Mouse (Mus musculus) MEL (cell line): ENCODE results near the gene Piga. TPM values are rescaled to one million over a fixed set of nuclear protein-coding genes. Genes with fewer than 3 reads are reported as not detected.

Experiments
- DNase-seq: peaks from one replicate; pipeline ENCODE4 v3.0.0; 2011; ENCODE audit warnings: low read depth, low spot score
- H3K27ac ChIP-seq: 2 replicates; pipeline ENCODE4 v1.5.1; 2012; ENCODE audit warnings: low read depth, mild to moderate bottlenecking, control low read depth, low read length, moderate library complexity; ENCODE audit not compliant: control insufficient read depth
- H3K27me3 ChIP-seq, 2 experiments: fragments of 150-350 bp in 1 of 2; sonication (generic) in 1 of 2; 2 replicates each; pipeline ENCODE4 v1.6.1; 2012; ENCODE audit warnings: low read length in 2 of 2, mild to moderate bottlenecking in 2 of 2, improper control_type of control experiment in 1 of 2, moderate library complexity in 1 of 2; ENCODE audit not compliant: insufficient read depth in 2 of 2, control insufficient read depth in 1 of 2
- H3K36me3 ChIP-seq, 2 experiments: 2 replicates each; pipeline ENCODE4 v1.6.1; 2012 to 2014; ENCODE audit warnings: low read length in 2 of 2, improper control_type of control experiment in 1 of 2, inconsistent platforms in 1 of 2, mild to moderate bottlenecking in 1 of 2; ENCODE audit not compliant: insufficient read depth in 2 of 2, control insufficient read depth in 1 of 2
- H3K4me1 ChIP-seq, 2 experiments: fragments of 150-350 bp in 1 of 2; sonication (generic) in 1 of 2; 2 replicates each; pipeline ENCODE4 v1.6.1; 2012; ENCODE audit warnings: low read length in 2 of 2, improper control_type of control experiment in 1 of 2, mild to moderate bottlenecking in 1 of 2; ENCODE audit not compliant: insufficient read depth in 2 of 2, control insufficient read depth in 1 of 2
- H3K4me3 ChIP-seq, 2 experiments: fragments of 150-350 bp in 1 of 2; sonication (generic) in 1 of 2; 2 replicates each; pipeline ENCODE4 v1.5.1; 2012; ENCODE audit warnings: low read depth in 2 of 2, low read length in 2 of 2, mild to moderate bottlenecking in 2 of 2, moderate library complexity in 2 of 2, control low read depth in 1 of 2, improper control_type of control experiment in 1 of 2; ENCODE audit not compliant: control insufficient read depth in 1 of 2, insufficient read depth in 1 of 2
- H3K79me2 ChIP-seq: 2 replicates; pipeline ENCODE4 v1.6.1; 2012; ENCODE audit warnings: mild to moderate bottlenecking, low read length, moderate library complexity; ENCODE audit not compliant: control insufficient read depth, poor library complexity, insufficient read depth
- H3K9ac ChIP-seq: 2 replicates; pipeline ENCODE4 v1.6.1; 2012; ENCODE audit warnings: low read depth, mild to moderate bottlenecking, control low read depth, low read length, moderate library complexity; ENCODE audit not compliant: control insufficient read depth, poor library complexity, severe bottlenecking
- H3K9me3 ChIP-seq: fragments of 150-350 bp; sonication (generic); replicated peaks from 2 replicates; pipeline ENCODE4 v1.6.1; 2012; ENCODE audit warnings: mild to moderate bottlenecking, low read length, improper control_type of control experiment, moderate library complexity; ENCODE audit not compliant: insufficient read depth
- BHLHE40 ChIP-seq: IDR thresholded peaks from 2 replicates; pipeline ENCODE4 v1.6.1; 2012; ENCODE audit warnings: low read depth, mild to moderate bottlenecking, inconsistent platforms, low read length, improper control_type of control experiment, borderline replicate concordance
- CTCF ChIP-seq, 3 experiments: IDR thresholded peaks in 2 of 3; conservative IDR thresholded peaks in 1 of 3; 2 replicates each; pipeline ENCODE4 v1.5.1; 2011 to 2012; ENCODE audit warnings: low read length in 3 of 3, low read depth in 2 of 3, mild to moderate bottlenecking in 2 of 3, improper control_type of control experiment in 1 of 3, inconsistent platforms in 1 of 3, mixed read lengths in 1 of 3, moderate library complexity in 1 of 3; ENCODE audit not compliant: control insufficient read depth in 1 of 3, insufficient read depth in 1 of 3, poor library complexity in 1 of 3, severe bottlenecking in 1 of 3
- ELF1 ChIP-seq: IDR thresholded peaks from 2 replicates; pipeline ENCODE4 v1.6.1; 2014; ENCODE audit warnings: low read depth, mild to moderate bottlenecking, inconsistent platforms, low read length, improper control_type of control experiment, moderate library complexity
- EP300 ChIP-seq, 2 experiments: IDR thresholded peaks; 2 replicates each; pipeline ENCODE4 v1.6.1; 2011; ENCODE audit warnings: improper control_type of control experiment in 2 of 2, low read length in 2 of 2, low read depth in 1 of 2, mild to moderate bottlenecking in 1 of 2
- ETS1 ChIP-seq: IDR thresholded peaks from 2 replicates; pipeline ENCODE4 v1.6.1; 2012; ENCODE audit warnings: low read depth, mild to moderate bottlenecking, inconsistent platforms, low read length, improper control_type of control experiment, moderate library complexity
- GATA1 ChIP-seq: IDR thresholded peaks from 2 replicates; pipeline ENCODE4 v1.6.1; 2011; ENCODE audit warnings: low read depth, low read length, improper control_type of control experiment
- HCFC1 ChIP-seq: IDR thresholded peaks from 2 replicates; pipeline ENCODE4 v1.6.1; 2012; ENCODE audit warnings: low read depth, mild to moderate bottlenecking, inconsistent platforms, low read length, improper control_type of control experiment, moderate library complexity
- JUND ChIP-seq: IDR thresholded peaks from 2 replicates; pipeline ENCODE4 v1.6.1; 2011; ENCODE audit warnings: low read depth, mild to moderate bottlenecking, improper control_type of control experiment, low read length
- MAFK ChIP-seq: IDR thresholded peaks from 2 replicates; pipeline ENCODE4 v1.6.1; 2011; ENCODE audit warnings: low read depth, mild to moderate bottlenecking, low read length, improper control_type of control experiment, borderline replicate concordance
- MAZ ChIP-seq: IDR thresholded peaks from 2 replicates; pipeline ENCODE4 v1.6.1; 2012; ENCODE audit warnings: low read depth, mild to moderate bottlenecking, inconsistent platforms, low read length, improper control_type of control experiment
- MEF2A ChIP-seq: IDR thresholded peaks from 2 replicates; pipeline ENCODE4 v1.6.1; 2014; ENCODE audit warnings: low read depth, mild to moderate bottlenecking, inconsistent platforms, low read length, improper control_type of control experiment; ENCODE audit not compliant: poor library complexity, insufficient replicate concordance, severe bottlenecking; ENCODE audit errors: extremely low read depth
- MXI1 ChIP-seq: IDR thresholded peaks from 2 replicates; pipeline ENCODE4 v1.6.1; 2011; ENCODE audit warnings: mild to moderate bottlenecking, low read depth, low read length, improper control_type of control experiment
- NELFE ChIP-seq: IDR thresholded peaks from 2 replicates; pipeline ENCODE4 v1.6.1; 2011; ENCODE audit warnings: low read depth, low read length, improper control_type of control experiment
- NRF1 ChIP-seq: IDR thresholded peaks from 2 replicates; pipeline ENCODE4 v1.6.1; 2014; ENCODE audit warnings: low read depth, mild to moderate bottlenecking, inconsistent platforms, low read length, improper control_type of control experiment, moderate library complexity; ENCODE audit not compliant: poor library complexity, insufficient read depth, severe bottlenecking
- POLR2A ChIP-seq, 2 experiments: IDR thresholded peaks; 2 replicates each; pipeline ENCODE4 v1.6.1; 2011 to 2012; ENCODE audit warnings: low read length in 2 of 2, mild to moderate bottlenecking in 2 of 2, control low read depth in 1 of 2, improper control_type of control experiment in 1 of 2, low read depth in 1 of 2, moderate library complexity in 1 of 2; ENCODE audit not compliant: control insufficient read depth in 1 of 2, insufficient read depth in 1 of 2, poor library complexity in 1 of 2
- POLR2AphosphoS2 ChIP-seq: IDR thresholded peaks from 2 replicates; pipeline ENCODE4 v1.6.1; 2011; ENCODE audit warnings: low read length, improper control_type of control experiment
- POLR2AphosphoS5 ChIP-seq: IDR thresholded peaks from 2 replicates; pipeline ENCODE4 v1.6.1; 2012; ENCODE audit warnings: low read depth, borderline replicate concordance, mild to moderate bottlenecking, inconsistent platforms, low read length, moderate library complexity, mixed read lengths
- SIN3A ChIP-seq: IDR thresholded peaks from 2 replicates; pipeline ENCODE4 v1.6.1; 2012; ENCODE audit warnings: low read length, improper control_type of control experiment, inconsistent platforms
- SMC3 ChIP-seq: IDR thresholded peaks from 2 replicates; pipeline ENCODE4 v1.6.1; 2011; ENCODE audit warnings: low read depth, low read length, improper control_type of control experiment
- TAL1 ChIP-seq: IDR thresholded peaks from 2 replicates; pipeline ENCODE4 v1.6.1; 2012; ENCODE audit warnings: mild to moderate bottlenecking, inconsistent platforms, low read length, moderate library complexity, mixed read lengths
- TBP ChIP-seq: IDR thresholded peaks from 2 replicates; pipeline ENCODE4 v1.8.0; 2011; ENCODE audit warnings: low read depth, low read length, improper control_type of control experiment
- TCF12 ChIP-seq: IDR thresholded peaks from 2 replicates; pipeline ENCODE4 v1.6.1; 2014; ENCODE audit warnings: low read depth, mild to moderate bottlenecking, inconsistent platforms, low read length, improper control_type of control experiment, moderate library complexity
- USF2 ChIP-seq, 2 experiments: IDR thresholded peaks; 2 replicates each; pipeline ENCODE4 v1.6.1; 2011 to 2012; ENCODE audit warnings: improper control_type of control experiment in 2 of 2, low read length in 2 of 2, borderline replicate concordance in 1 of 2, inconsistent platforms in 1 of 2, low read depth in 1 of 2, mild to moderate bottlenecking in 1 of 2; ENCODE audit not compliant: insufficient read depth in 1 of 2
- ZC3H11A ChIP-seq: IDR thresholded peaks from 2 replicates; pipeline ENCODE4 v1.6.1; 2012; ENCODE audit warnings: low read depth, mild to moderate bottlenecking, inconsistent platforms, low read length, improper control_type of control experiment
- ZKSCAN1 ChIP-seq: IDR thresholded peaks from 2 replicates; pipeline ENCODE4 v1.6.1; 2012; ENCODE audit warnings: low read depth, mild to moderate bottlenecking, inconsistent platforms, low read length, improper control_type of control experiment, moderate library complexity
- ZMIZ1 ChIP-seq: IDR thresholded peaks from 2 replicates; pipeline ENCODE4 v1.6.1; 2012; ENCODE audit warnings: low read depth, mild to moderate bottlenecking, inconsistent platforms, low read length, improper control_type of control experiment, moderate library complexity
- ZNF384 ChIP-seq: IDR thresholded peaks from 2 replicates; pipeline ENCODE4 v1.6.1; 2012; ENCODE audit warnings: low read depth, mild to moderate bottlenecking, inconsistent platforms, low read length, improper control_type of control experiment
- polyA plus RNA-seq, 2 experiments: library from polyadenylated mRNA; stranded (reverse) in 1 of 2; unstranded in 1 of 2; fragments of >175 nt in 1 of 2; fragments of >200 nt in 1 of 2; gene quantifications; 2 replicates each; pipeline versions ENCODE4 v1.2.1 to v1.2.4; 2012; ENCODE audit warnings: low replicate concordance in 2 of 2, low read depth in 1 of 2; ENCODE audit not compliant: insufficient read length in 2 of 2, insufficient read depth in 1 of 2, missing spikeins in 1 of 2
- total RNA-seq: library from RNA; depleted of rRNA; stranded (reverse); fragments of 300-350 nt; gene quantifications from 2 replicates; pipeline ENCODE4 v1.2.3, GENCODE M21; 2012

Gene Piga
- total and polyA plus RNA-seq, 3 experiments, result 21.5 to 41.2 (median 30.0) TPM

DNA sequence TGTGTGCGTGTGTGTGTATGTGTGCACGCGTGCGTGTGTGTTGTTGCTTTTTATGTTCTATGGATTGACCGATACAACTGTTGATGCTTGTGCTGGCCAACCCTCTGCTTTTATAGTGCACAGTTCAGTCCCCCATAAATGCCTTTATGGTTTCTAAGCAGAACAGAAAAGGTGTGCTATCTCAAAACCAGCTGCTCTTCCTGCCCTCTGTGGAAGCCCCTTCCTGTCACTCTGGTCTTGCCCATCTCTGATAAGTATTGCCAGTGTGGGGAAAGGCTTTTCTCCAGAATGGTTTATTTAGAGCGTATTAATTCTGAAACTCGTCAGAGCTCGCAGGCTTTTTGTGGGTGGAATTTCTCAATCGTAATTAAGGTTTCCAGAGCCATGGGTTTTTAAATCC lies 13.1 kb downstream of the Piga start:
- Histone ChIP-seq H3K27ac (no peak overlapping the region), H3K9me3 (no peaks in the 10 kb centered on the region), H3K4me3 (no peak overlapping the region), H3K9ac (no peak overlapping the region), H3K4me1 (peaks cover 8 to 33% of the 10 kb centered on the region in 2 experiments; a peak in 3 of 4 replicates), H3K79me2 (no peaks in the 10 kb centered on the region)
- peak; percentile 40 for DNase-seq
- no peak for TF ChIP-seq ZMIZ1
- TF ChIP-seq ZKSCAN1, result no peak
- TF ChIP-seq EP300 (IDR thresholded peaks at IDR 0.05; ENCODE audit: low read depth in 1 of 2, low read length in 2 of 2), result peak; percentile 60 to 66
- peak; percentile 48; the same call in 1 of the 2 replicates for TF ChIP-seq ETS1
- peak; percentile 65; the same call in 1 of the 2 replicates for TF ChIP-seq TCF12
- 0 out of 2 replicates have a peak, but pooled peaks have one; percentile 34 for TF ChIP-seq GATA1
- no peak for TF ChIP-seq CTCF (IDR thresholded peaks at IDR 0.05 in 2 of 3, conservative IDR thresholded peaks at IDR 0.05 in 1 of 3; ENCODE audit: control insufficient read depth in 1 of 3, insufficient read depth in 1 of 3, low read depth in 2 of 3, low read length in 3 of 3, poor library complexity in 1 of 3, severe bottlenecking in 1 of 3)
- no peak for TF ChIP-seq USF2 (IDR thresholded peaks at IDR 0.05; ENCODE audit: borderline replicate concordance in 1 of 2, insufficient read depth in 1 of 2, low read depth in 1 of 2, low read length in 2 of 2)
- TF ChIP-seq POLR2AphosphoS5, result no peak
- TF ChIP-seq JUND, result no peak
- no peak for TF ChIP-seq SIN3A
- no peak for TF ChIP-seq MEF2A
- no peak; the same call in 1 of the 2 replicates for TF ChIP-seq POLR2AphosphoS2
- TF ChIP-seq MAZ, result no peak
- no peak for TF ChIP-seq ELF1
- TF ChIP-seq TAL1, result peak; percentile 57
- TF ChIP-seq TBP, result no peak
- TF ChIP-seq, all 39 proteins: peak for 5
- H3K36me3 ChIP-seq, result peaks cover 16 to 45% of the 10 kb centered on the region in 2 experiments
- H3K27me3 ChIP-seq, result no peaks in the 10 kb centered on the region

DNA sequence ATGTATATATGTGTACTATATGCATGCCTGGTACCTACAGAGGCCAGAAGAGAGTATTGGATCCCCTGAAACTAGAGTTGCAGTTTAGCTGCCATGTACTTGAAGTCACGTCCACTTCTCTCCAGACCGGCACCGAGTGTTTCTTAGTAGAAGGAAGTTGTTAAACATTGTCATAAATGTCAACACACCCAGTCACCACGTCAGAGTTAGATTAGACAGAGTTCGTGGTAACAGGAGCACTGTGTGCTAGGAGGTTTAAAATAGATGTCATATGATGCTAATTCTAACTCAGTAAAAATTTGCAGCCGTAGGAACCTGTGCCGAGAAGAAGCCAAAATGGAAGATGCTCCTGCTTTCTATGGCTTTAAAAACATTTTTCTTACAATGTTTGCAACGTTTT lies 17.1 kb downstream of the Piga start, which contains the start of gene Asb11:
Gene Asb11 (plus strand): TSS at position 286 of the 400 bp plus-strand sequence.
- H3K27me3 ChIP-seq, result no peaks in the 10 kb centered on the region
- peaks cover 8 to 9% of the 10 kb centered on the region in 2 experiments for H3K36me3 ChIP-seq
- no peak within 1 kb of the TSS for H3K9ac ChIP-seq
- no peaks in the 10 kb centered on the region for H3K79me2 ChIP-seq
- no peaks in the 10 kb centered on the region for H3K9me3 ChIP-seq
- no peak within 1 kb of the TSS for H3K4me3 ChIP-seq
- no peak for DNase-seq
- no peak for TF ChIP-seq SMC3
- TF ChIP-seq POLR2A (IDR thresholded peaks at IDR 0.05; ENCODE audit: control insufficient read depth in 1 of 2, insufficient read depth in 1 of 2, low read depth in 1 of 2, low read length in 2 of 2, poor library complexity in 1 of 2), result no peak
- no peak for TF ChIP-seq POLR2AphosphoS2
- no peak for TF ChIP-seq NRF1
- no peak for TF ChIP-seq ZNF384
- TF ChIP-seq BHLHE40, result no peak
- no peak for TF ChIP-seq ETS1
- TF ChIP-seq SIN3A, result no peak
- no peak for TF ChIP-seq HCFC1
- TF ChIP-seq CTCF (IDR thresholded peaks at IDR 0.05 in 2 of 3, conservative IDR thresholded peaks at IDR 0.05 in 1 of 3; ENCODE audit: control insufficient read depth in 1 of 3, insufficient read depth in 1 of 3, low read depth in 2 of 3, low read length in 3 of 3, poor library complexity in 1 of 3, severe bottlenecking in 1 of 3), result no peak
- no peak for TF ChIP-seq NELFE
- no peak for TF ChIP-seq TBP
- TF ChIP-seq GATA1, result no peak
- no peak for TF ChIP-seq ZC3H11A
- no peak for TF ChIP-seq MEF2A
- no peak for TF ChIP-seq MAFK
- no peak for TF ChIP-seq ZMIZ1
- TF ChIP-seq MXI1, result no peak
- no peak for TF ChIP-seq ELF1
- peaks cover 8 to 17% of the 10 kb centered on the region in 2 experiments; a peak in 3 of 4 replicates for H3K4me1 ChIP-seq
- H3K27ac ChIP-seq, result no peak within 1 kb of the TSS
